Mouse (Mus musculus): Measurements from ENCODE around the gene Cox7c. TPM values are rescaled to one million over a fixed set of nuclear protein-coding genes. Genes with fewer than 3 reads are reported as not detected.
A peak's percentile ranks its signal among the peaks of the same experiment; 100 is the strongest.
"Not testable (repeated sequence)": the region's sequence is repeated elsewhere in the genome, so short reads cannot be mapped to it uniquely, and the experiment has no call there.

Gene Cox7c
- 791 and 1,458 TPM in 2 replicates for total RNA-seq (2014; rRNA removed)
- polyA plus RNA-seq (2015; fragmentation: Nextera tagmentation; extraction: Ambion mirVana): 910 and 1,026 TPM in 2 replicates

DNA sequence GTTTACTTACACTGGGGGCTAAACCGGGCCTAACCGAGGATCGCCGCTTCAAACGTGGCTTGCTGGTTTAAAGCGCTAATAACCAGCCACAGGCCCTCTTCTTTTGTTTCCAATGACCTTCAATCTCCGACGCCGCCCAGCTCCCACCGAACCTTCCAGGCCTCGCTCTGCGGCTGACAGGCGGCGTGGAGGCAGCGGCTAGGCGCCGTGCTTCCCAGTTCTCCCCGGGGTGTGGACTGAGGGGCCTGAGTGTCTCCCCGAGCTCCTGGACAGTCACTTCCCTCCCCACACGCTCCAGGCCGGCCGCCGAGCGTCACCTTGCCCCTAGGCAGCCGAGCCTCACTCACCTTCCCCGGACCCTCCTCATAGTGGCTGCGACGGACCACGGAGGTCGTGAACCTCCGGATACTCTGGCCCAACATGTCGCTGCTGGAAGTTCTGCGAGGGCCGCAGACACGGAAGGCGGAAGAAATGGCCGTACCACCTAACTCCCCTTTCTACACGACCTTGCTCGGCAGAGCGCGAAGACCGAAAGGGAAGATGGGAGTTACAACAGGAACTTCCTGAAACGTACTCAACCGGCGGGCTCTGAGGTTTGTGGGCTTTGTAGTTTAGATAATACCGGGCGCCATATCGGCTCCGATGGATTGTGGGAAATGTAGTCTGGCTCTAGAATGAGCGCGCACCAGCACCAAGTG lies at the start of gene Cox7c:
Gene Cox7c, minus strand, starts transcription at position 651 of the 698 bp plus-strand sequence.
- Histone ChIP-seq H3K36me3 (ENCODE audit: insufficient read depth, low read length) (peaks cover 5% of the 10 kb centered on the region; the same call in 1 of the 2 replicates), H3K9ac (replicated peaks; ENCODE audit: low read length) (peak within 1 kb of the TSS; percentile 97), H3K9me3 (ENCODE audit: low read length) (no peaks in the 10 kb centered on the region), H3K4me1 (ENCODE audit: insufficient read depth, low read length) (no peaks in the 10 kb centered on the region), H3K27me3 (ENCODE audit: insufficient read depth, low read length) (no peaks in the 10 kb centered on the region), H3K27ac (peak within 1 kb of the TSS; percentile 95), H3K4me3 (ENCODE audit: low read length) (peak within 1 kb of the TSS; percentile 81), H3K4me2 (ENCODE audit: low read depth, low read length) (peak within 1 kb of the TSS; percentile 63)
- DNase-seq (ENCODE audit: low spot score) (peak; percentile 96), ATAC-seq (peak; percentile 99)
- TF ChIP-seq CTCF (IDR thresholded peaks at IDR 0.05; ENCODE audit: low read depth): no peak
- under 1% methylated on average over 49 of the region's 51 CpGs for WGBS

DNA sequence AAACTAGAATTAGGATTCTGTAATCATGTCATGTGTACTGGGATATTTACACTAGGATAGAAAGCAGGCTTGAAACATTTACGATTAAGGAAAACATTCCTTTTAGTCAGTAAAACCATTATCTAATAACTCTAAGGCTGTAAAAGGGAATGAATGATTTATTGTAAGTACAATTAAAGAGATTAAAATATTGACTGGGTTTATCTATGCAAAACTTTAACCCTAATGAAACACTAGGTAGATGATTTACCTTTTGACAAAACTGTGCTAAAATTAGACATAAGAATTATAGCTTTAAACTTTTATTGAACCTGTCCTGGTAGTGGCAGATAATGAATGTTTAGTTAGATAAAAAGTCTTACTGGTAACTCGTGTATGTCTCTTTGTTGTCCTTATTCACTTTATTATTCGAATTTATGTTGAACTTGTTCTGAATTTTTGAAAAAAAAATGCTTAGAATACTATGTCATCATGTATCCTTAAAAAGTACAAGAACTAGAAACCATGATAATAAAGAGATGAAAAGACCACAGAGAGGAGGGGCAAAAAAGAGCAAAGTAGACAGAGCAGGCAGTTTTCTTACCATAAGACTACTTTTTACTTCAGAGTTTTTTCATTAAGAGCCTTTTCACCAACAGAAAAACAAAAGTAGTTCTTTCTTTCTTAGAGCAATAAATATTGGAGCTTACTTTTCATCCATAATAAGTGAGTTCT lies 21.5 kb upstream of the Cox7c start:
- no peaks in the 10 kb centered on the region for H3K9me3 ChIP-seq (ENCODE audit: low read length)
- no peak overlapping the region for H3K9ac ChIP-seq (replicated peaks; ENCODE audit: low read length)
- TF ChIP-seq CTCF (IDR thresholded peaks at IDR 0.05; ENCODE audit: low read depth): no peak
- no peak overlapping the region for H3K4me2 ChIP-seq (ENCODE audit: low read depth, low read length)
- H3K36me3 ChIP-seq (ENCODE audit: insufficient read depth, low read length): no peaks in the 10 kb centered on the region
- WGBS: 76% methylated on average over 3 of the region's 3 CpGs
- no peaks in the 10 kb centered on the region for H3K4me1 ChIP-seq (ENCODE audit: insufficient read depth, low read length)
- ATAC-seq (no peak), DNase-seq (ENCODE audit: low spot score) (no peak)
- no peaks in the 10 kb centered on the region for H3K27me3 ChIP-seq (ENCODE audit: insufficient read depth, low read length)
- no peak overlapping the region for H3K4me3 ChIP-seq (ENCODE audit: low read length)
- no peak overlapping the region for H3K27ac ChIP-seq

DNA sequence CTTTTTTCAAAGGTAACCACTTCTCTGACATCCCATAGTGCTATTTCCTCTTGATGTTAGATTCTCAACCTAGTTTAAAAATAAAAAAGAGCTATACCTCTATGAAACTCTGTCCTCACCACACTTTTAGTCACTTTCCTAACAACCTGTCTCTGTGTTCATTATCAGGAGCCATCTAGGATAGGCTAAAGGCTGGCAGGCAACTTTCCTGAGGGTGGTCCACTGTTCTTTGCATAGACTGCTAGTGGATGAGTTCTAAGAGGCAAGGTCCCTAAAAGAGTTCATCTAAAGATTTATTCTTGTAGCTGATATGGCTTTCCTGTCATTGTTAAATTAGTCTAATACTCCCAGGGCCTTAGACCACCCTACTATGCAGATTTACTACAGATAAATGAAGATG lies 20.8 kb upstream of the Cox7c start:
- TF ChIP-seq CTCF (IDR thresholded peaks at IDR 0.05; ENCODE audit: low read depth): no peak
- Histone ChIP-seq H3K4me1 (ENCODE audit: insufficient read depth, low read length) (no peaks in the 10 kb centered on the region), H3K9ac (replicated peaks; ENCODE audit: low read length) (no peak overlapping the region), H3K4me3 (ENCODE audit: low read length) (no peak overlapping the region), H3K36me3 (ENCODE audit: insufficient read depth, low read length) (no peaks in the 10 kb centered on the region), H3K4me2 (ENCODE audit: low read depth, low read length) (no peak overlapping the region), H3K27me3 (ENCODE audit: insufficient read depth, low read length) (no peaks in the 10 kb centered on the region), H3K27ac (no peak overlapping the region), H3K9me3 (ENCODE audit: low read length) (no peaks in the 10 kb centered on the region)
- ATAC-seq (no peak), DNase-seq (ENCODE audit: low spot score) (no peak)

DNA sequence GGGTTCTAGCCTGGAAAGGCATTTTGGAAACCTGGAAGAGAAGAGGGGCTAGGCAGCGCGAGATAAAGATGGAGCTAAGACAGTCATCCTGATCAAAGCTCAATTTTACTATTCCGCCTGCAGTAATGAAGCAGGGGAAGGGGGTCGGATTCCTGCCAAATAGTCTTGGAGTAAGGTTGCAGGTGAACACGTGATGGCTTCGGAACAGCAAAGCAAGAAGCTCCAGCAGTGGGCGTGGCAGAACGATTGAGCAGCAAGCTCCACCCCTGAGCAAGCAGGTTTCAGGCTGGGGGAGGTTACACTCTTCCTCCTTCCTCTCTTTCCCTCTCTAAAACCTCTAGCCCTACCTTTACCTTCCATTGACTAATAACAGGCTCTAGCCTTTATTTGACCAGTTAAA lies 7.4 kb upstream of the Cox7c start:
- H3K4me3 ChIP-seq (ENCODE audit: low read length); H3K27ac ChIP-seq; H3K27me3 ChIP-seq (ENCODE audit: insufficient read depth, low read length); H3K9ac ChIP-seq (replicated peaks; ENCODE audit: low read length); ATAC-seq; H3K36me3 ChIP-seq (ENCODE audit: insufficient read depth, low read length); H3K4me1 ChIP-seq (ENCODE audit: insufficient read depth, low read length); H3K4me2 ChIP-seq (ENCODE audit: low read depth, low read length); DNase-seq (ENCODE audit: low spot score); H3K9me3 ChIP-seq (ENCODE audit: low read length): not testable (repeated sequence)
- 34% methylated on average over 8 of the region's 8 CpGs for WGBS

GRCm38 (mm10) chr13:86004907-86005675 lies 41.6 kb downstream of the Cox7c start:
- no peak overlapping the region for H3K27ac ChIP-seq
- no peak for TF ChIP-seq CTCF (IDR thresholded peaks at IDR 0.05; ENCODE audit: low read depth)
- no peak overlapping the region for H3K4me2 ChIP-seq (ENCODE audit: low read depth, low read length)
- WGBS: 76% methylated on average over 7 of the region's 7 CpGs
- no peaks in the 10 kb centered on the region for H3K9me3 ChIP-seq (ENCODE audit: low read length)
- H3K36me3 ChIP-seq (ENCODE audit: insufficient read depth, low read length): no peaks in the 10 kb centered on the region
- H3K27me3 ChIP-seq (ENCODE audit: insufficient read depth, low read length): no peaks in the 10 kb centered on the region
- H3K9ac ChIP-seq (replicated peaks; ENCODE audit: low read length): no peak overlapping the region
- no peaks in the 10 kb centered on the region for H3K4me1 ChIP-seq (ENCODE audit: insufficient read depth, low read length)
- ATAC-seq: no peak
- no peak for DNase-seq (ENCODE audit: low spot score)
- no peak overlapping the region for H3K4me3 ChIP-seq (ENCODE audit: low read length)

Measured in hindbrain, postnatal 0 days (tissue).